Mouse (Mus musculus): Measurements from ENCODE around the gene Wnt10a.

Wnt10a gene

DNA sequence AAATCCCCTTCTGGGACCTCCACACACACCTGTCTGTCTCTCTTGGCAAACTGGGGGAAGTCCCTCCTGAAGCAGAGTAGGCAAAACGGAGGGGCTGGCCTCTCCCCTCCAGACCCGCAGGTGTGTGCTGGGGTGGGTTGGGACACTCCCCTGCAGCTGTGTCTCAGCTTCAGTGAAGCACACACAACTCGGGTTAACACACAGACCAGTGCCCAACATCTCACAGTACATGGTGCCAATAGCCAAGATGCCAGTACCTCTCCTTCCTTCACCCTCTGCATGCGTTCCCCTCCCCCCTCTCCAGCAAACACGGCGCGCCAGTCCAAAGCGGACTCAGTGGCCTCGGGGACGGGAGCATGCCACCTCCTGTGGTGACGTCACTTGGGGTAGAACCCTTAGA lies at the start of gene Wnt10a:
Gene Wnt10a, plus strand, starts transcription at position 268 of the 400 bp plus-strand sequence.
- no peak for DNase-seq (ENCODE audit: extremely low read depth, insufficient read length, low spot score)

DNA sequence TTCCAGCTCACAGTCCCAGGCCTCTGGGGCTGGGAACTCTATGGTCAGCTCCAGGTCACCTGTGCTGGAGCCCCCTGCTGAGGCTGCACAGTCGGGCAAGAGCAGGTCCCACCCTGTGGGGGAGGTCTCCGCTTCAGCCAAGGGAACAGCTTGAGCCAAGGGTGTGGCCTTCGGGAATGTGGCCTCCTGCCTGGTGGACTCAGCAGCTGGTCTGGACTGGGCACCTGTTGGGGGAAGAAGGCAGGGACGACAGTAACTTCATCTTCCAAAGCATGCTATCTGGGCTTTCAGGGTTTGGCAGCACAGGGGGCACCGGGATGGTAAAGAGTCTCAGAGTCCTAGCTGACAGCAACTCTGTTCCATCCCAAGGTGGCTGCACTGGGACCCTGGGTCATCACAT lies 44.0 kb upstream of the Wnt10a start:
- no peak for DNase-seq (ENCODE audit: extremely low read depth, insufficient read length, low spot score)

DNA sequence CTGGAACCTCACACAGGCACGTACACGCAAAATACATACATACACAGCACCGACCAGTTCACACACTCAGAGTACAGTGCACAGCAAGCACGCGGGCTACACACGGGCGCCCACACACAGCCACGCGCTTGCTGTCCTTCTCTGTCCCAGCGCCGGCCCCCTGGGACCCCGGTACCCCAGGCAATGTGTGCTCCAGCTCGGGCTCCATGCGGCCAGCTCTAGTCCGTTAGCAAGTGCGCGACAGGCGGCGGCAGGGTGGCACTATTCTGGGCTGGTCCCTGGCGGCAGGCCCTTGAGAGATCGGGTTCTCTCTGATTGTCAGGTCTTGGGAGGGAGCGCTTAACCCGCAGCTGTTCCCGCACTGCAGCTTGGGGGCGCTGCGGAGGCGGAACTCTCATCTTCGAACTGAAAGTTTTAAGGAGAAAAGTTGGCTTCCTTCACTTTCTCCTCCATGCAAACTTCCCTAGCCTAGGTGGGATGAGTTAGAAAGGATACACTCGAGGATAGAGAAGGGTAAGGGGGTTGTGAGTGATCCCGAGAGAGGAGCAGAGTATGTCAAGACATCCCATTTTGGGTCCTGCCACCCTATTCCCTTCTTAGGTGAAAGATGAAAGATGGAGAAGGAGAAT lies 42.6 kb upstream of the Wnt10a start, which contains the start of gene Prkag3:
Gene Prkag3, minus strand, starts transcription at position 579 of the 629 bp plus-strand sequence.
- peak; percentile 77 for DNase-seq (ENCODE audit: extremely low read depth, insufficient read length, low spot score)

- DNase-seq (ENCODE audit: extremely low read depth, insufficient read length, low spot score), result peak; percentile 77
Measured at GRCm38 (mm10) chr1:74749301-74749700, 42.0 kb upstream of the Wnt10a start.

DNA sequence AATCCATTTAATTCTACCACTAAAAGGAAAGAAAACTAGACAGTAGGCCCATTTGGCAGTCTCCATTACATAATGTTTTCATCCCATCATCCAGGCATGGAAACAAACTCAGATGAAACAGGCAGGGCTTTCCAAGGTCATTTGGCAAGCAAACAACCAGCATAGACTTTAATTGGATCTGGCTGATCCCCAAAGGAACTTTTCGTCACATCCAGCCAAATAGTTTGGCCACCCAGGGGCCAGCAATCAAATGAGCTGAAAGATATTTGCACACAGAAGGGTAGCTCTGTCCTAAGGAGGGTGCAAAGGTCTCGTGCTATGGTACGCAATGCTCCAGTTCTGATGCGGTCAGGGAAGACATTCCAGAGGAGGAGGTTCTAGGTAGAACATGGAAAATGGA lies 40.6 kb upstream of the Wnt10a start:
- DNase-seq (ENCODE audit: extremely low read depth, insufficient read length, low spot score), result no peak

DNA sequence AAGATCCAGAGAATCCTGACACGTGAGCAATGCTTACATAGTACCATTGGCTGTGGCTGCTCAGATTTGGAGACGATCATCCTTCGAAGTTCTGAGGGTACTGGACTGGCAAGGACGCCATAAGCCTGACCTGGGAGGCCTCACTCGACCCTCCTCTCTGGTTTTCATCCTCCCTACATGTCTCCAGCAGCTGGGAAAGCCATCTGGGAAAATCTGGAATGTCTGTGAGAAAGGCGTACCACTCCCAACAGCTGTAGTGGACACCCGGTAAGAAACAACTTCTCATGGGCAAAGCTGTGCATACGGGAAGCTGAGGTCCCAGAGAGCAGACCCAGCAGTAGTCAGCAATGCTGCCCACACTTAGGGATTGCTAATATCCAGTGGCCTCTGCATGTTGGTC lies 39.2 kb upstream of the Wnt10a start:
- no peak for DNase-seq (ENCODE audit: extremely low read depth, insufficient read length, low spot score)

DNA sequence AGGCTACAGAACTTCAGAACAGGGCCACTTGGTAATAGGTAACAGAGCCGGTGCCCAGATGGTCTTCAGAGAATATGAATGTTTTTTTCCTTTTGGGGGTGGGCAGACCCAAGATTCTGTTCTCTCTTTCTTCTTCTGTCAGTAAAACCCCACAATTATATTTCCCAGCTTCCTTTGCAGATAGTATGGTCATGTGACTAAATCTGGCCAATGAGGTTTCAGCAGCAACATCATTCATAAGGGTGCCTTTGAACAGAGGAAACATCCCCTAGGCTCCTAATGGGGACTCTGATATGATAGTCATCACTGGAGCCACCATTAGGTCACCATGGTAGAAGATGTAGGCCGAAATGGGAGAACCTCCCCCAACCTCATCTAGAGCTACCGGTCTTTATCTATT lies 38.5 kb upstream of the Wnt10a start:
- DNase-seq (ENCODE audit: extremely low read depth, insufficient read length, low spot score), result no peak

- DNase-seq (ENCODE audit: extremely low read depth, insufficient read length, low spot score), result no peak
Measured at GRCm38 (mm10) chr1:74753266-74753974, 37.9 kb upstream of the Wnt10a start.

DNA sequence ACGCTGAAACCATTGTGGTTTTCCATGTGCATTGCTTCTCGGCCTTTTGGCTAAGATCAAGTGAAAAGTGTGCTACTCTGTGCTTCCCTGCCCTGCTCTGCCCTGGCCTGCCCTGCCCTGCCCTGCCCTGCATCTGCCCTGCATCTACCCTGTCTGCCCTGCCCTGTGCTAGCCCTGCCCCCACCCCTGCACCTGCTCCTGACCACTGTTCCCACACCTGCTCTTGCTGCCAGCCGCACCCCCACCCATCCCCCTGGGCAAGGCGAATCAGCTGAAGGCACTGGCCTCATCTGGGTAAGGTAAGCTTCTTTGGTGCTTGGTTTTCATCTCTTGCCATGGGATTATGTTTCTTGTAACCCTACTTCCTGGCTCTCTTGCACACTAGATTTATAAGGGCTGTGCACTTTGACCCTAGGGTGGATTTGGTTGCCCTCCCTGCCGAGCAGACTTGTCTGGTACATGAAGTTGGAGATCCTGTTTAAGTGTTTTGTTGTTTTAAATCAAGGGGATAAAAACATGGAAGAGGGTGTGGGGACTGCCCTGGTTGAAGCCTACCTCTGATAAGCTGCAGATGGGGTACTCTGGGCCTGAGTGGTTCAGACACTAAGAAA lies 37.0 kb upstream of the Wnt10a start:
- DNase-seq (ENCODE audit: extremely low read depth, insufficient read length, low spot score), result no peak

- DNase-seq (ENCODE audit: extremely low read depth, insufficient read length, low spot score), result no peak
Measured at GRCm38 (mm10) chr1:74759773-74760172, 31.5 kb upstream of the Wnt10a start.

DNA sequence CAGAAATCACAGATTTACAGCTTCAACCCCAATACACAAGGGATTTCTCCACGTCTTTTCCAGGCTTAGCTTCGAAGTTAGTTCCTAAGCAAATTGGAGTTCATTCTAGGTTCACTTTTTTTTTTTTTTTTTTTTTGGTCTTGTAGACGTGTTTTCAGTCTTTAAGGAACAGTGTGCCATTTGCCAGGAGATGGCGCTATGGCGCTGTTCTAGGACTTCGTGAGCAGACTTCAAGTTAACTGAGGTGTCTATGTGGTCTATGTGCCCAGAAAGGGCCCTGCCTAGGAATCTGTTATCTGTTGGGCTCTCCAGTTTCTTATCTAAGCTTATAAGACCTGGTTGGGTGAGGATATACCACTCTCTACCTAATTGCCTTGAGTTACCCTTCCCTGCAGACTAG lies 28.2 kb upstream of the Wnt10a start:
- DNase-seq (ENCODE audit: extremely low read depth, insufficient read length, low spot score), result no peak

- DNase-seq (ENCODE audit: extremely low read depth, insufficient read length, low spot score), result no peak
Measured at GRCm38 (mm10) chr1:74770727-74771466, 20.4 kb upstream of the Wnt10a start.

GRCm38 (mm10) chr1:74771467-74771844 lies 19.9 kb upstream of the Wnt10a start:
- DNase-seq (ENCODE audit: extremely low read depth, insufficient read length, low spot score), result no peak

DNA sequence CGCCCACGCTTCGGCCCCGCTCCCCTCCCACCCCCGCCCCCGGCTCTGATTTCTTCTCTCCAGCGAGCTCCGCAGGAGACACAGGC lies 19.6 kb upstream of the Wnt10a start, which contains the start of gene Wnt6:
Gene Wnt6, plus strand, starts transcription at position 48 of the 86 bp plus-strand sequence.
- DNase-seq (ENCODE audit: extremely low read depth, insufficient read length, low spot score), result no peak

- no peak for DNase-seq (ENCODE audit: extremely low read depth, insufficient read length, low spot score)
Measured at GRCm38 (mm10) chr1:74771931-74772620, 19.2 kb upstream of the Wnt10a start.

DNA sequence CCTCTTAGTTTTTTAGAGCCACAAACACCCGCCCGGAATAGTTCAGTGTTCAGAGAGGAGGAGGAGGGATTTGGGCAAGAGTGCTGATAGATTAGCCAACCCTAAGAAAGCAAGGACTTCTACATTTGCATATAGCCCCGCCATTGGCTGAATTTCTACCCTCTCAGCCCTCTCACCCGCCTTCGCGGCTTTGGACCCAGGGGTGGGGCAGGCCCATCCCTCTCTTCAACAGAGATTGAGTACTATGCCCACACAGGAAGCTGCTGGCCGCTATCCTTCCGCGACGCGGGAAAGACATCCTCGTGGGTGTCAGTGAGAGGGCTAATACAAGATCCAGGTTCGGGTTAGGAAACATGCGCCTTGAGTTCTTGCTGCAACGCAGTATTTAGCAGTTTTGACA lies 18.2 kb upstream of the Wnt10a start:
- peak; percentile 90 for DNase-seq (ENCODE audit: extremely low read depth, insufficient read length, low spot score)

DNA sequence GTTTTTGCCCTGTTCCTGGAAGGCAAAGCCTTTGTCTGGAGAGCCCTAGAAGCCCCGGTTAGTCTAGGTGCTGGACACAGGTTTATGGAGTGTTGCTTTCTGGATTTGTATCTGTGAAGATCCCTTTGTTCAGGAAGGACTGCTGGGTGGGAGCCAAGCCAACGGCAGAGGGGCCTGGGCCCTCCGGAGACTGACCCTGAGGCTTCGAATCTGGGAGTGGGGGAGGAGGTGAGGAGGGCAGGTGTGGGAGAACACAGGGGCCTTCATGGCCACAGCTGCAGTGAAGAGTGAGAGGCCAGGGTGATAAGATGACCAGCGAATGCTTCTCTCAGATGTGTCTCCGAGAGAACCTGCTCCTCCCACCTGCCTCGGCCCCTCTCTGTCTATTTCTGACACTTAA lies 17.3 kb upstream of the Wnt10a start:
- no peak for DNase-seq (ENCODE audit: extremely low read depth, insufficient read length, low spot score)

DNA sequence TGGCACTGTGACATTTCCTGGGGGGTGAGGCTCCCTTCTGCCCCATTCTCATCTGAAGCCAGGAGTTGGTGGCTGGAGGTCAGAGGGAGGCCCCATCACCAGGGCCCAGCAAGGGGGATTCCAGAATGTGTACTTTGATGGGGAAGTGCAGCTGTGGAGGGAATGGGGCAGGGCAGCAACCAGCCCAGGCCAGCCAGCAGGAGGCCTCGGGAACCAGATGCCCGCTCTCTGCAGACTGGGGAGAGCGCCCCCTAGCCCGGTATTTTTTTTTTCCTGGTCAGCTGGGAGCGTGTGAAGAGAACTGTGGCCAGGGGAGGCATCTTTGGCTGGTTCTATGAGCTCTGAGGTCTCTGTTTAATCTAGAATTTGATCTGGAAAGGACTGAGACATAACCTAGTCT lies 15.5 kb upstream of the Wnt10a start:
- DNase-seq (ENCODE audit: extremely low read depth, insufficient read length, low spot score), result no peak

DNA sequence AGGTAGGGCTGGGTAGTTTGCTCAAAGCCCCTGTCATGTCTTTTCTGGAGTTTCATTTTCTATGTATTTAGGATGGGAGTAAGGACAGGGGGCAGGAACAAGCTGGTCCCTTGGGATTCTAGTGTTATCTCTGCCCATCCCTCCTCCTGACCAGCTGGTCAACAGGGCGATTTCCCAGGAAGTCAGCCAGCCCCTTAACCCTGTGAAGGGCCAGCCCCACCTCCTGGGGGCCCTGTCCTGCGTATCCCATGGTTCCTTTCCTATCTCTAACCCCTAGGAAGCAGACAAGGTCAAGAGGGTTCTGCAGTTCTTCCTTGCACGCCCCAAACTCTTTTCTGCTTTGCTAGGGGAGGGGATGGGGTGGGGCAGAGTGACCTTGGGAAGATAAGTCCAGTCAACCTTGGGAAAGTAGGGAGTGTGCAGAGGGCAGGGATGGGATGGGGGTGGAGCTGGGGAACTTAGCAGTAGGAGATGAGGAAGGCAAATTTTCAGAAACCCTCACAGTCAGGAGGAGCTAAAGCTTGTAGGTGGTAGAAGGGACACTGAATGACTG lies 12.3 kb upstream of the Wnt10a start:
- DNase-seq (ENCODE audit: extremely low read depth, insufficient read length, low spot score), result no peak

DNA sequence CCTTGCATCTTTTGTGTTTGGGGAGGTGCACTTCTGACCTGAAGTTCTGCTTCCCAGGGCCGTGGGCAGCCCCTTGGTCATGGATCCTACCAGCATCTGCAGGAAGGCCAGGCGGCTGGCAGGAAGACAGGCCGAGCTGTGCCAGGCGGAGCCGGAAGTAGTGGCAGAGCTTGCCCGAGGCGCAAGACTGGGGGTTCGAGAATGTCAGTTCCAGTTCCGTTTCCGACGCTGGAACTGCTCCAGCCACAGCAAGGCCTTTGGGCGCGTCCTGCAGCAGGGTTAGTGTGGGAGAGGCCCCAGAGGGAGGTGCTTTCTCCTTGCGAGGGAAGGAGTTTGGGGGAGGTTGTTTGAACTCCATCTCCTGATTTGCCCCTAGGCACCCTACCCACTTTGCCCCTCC lies 9.3 kb upstream of the Wnt10a start:
- DNase-seq (ENCODE audit: extremely low read depth, insufficient read length, low spot score), result no peak

- no peak for DNase-seq (ENCODE audit: extremely low read depth, insufficient read length, low spot score)
Measured at GRCm38 (mm10) chr1:74783554-74783953, 7.8 kb upstream of the Wnt10a start.

Data from 3134 (cell line).